9 mouse cellular contexts compared by ENCODE assay signal in genomic region chr7:111249606-111250005, GRCm38 (mm10).
DNase-seq lines count a peak whose midpoint lies in the region; ATAC-seq and TF ChIP-seq lines count a peak whose summit lies in the region.
"Had no signal": no experiment of that assay in that cellular context is flagged by ENCODE, and none has a peak within 500 bp of the region (broad histone marks: within the 10 kb centered on the region; RNA-seq: fewer than 3 reads in every experiment).

No protein-coding gene starts in this region.

- peak; percentile 95 for TF ChIP-seq CTCF in bone marrow, adult 2 months (IDR thresholded peaks at IDR 0.05; ENCODE audit: control insufficient read depth, insufficient read depth, low read length)

- 28% methylated on average over 5 of the region's 5 CpGs for WGBS in bone marrow, adult 2 months

- DNase-seq in cerebellum, adult 11 months: peak; percentile 45
- peak; percentile 86 to 91 for DNase-seq in heart, postnatal 36 days
- DNase-seq in left cerebral cortex, adult 11 months (ENCODE audit: low spot score): peak; percentile 66
- DNase-seq in monocyte, adult 2 months (ENCODE audit: low read depth in 1 of 2, low spot score in 2 of 2): peak; percentile 17 to 51
- DNase-seq in spleen, postnatal 10 days (ENCODE audit: low spot score in 2 of 2): peak; percentile 55 to 84

- intact Hi-C loops in heart, postnatal 36 days (cut with DNase I): loop anchor here (1.0 to 5.0 kb wide), 3 partner anchors 163 to 720 kb away; partner anchors contain the start of gene Galnt18

- H3K27ac ChIP-seq in bone marrow, adult 2 months (ENCODE audit: control insufficient read depth, insufficient read depth, low read depth, low read length, poor library complexity): no peak overlapping the region
- H3K27ac ChIP-seq: midbrain, embryonic 12.5 days had no signal

- no peak overlapping the region for H3K4me3 ChIP-seq in bone marrow, adult 2 months (replicated peaks; ENCODE audit: control insufficient read depth, low read depth, low read length)
- H3K4me3 ChIP-seq: midbrain, embryonic 12.5 days had no signal

- TF ChIP-seq POLR2A in bone marrow, adult 2 months (IDR thresholded peaks at IDR 0.05; ENCODE audit: borderline replicate concordance, control insufficient read depth, low read depth, low read length): no peak

- ATAC-seq in cerebellum, adult (ENCODE audit: insufficient number of reproducible peaks, low FRiP score, low TSS enrichment): no peak
- ATAC-seq in erythroid progenitor cell, adult 5-6 weeks (replicated peaks; ENCODE audit: low FRiP score, poor library complexity, severe bottlenecking): peak; percentile 54

- H3K4me1 ChIP-seq in bone marrow, adult 2 months (ENCODE audit: control insufficient read depth, insufficient read depth, low read length): no peaks in the 10 kb centered on the region
- H3K4me1 ChIP-seq: midbrain, embryonic 12.5 days had no signal

Comparison
In these comparisons a context has a peak if more than half of its experiments do, and no peak if none do; other contexts are left out.
1. DNase-seq: peak in every context shown above with its lines; median percentile 88 in heart, postnatal 36 days; 70 in spleen, postnatal 10 days; 66 in left cerebral cortex, adult 11 months; 45 in cerebellum, adult 11 months; 34 in monocyte, adult 2 months.